Mouse (Mus musculus): ENCODE results near the gene S100a10. TPM values are rescaled to one million over a fixed set of nuclear protein-coding genes. Genes with fewer than 3 reads are reported as not detected.
A peak's percentile ranks its signal among the peaks of the same experiment; 100 is the strongest.
"Not testable (repeated sequence)": the region's sequence is repeated elsewhere in the genome, so short reads cannot be mapped to it uniquely, and the experiment has no call there.

S100a10 gene
- polyA plus RNA-seq, 1 experiment from 2014 or later = 48.9 TPM

DNA sequence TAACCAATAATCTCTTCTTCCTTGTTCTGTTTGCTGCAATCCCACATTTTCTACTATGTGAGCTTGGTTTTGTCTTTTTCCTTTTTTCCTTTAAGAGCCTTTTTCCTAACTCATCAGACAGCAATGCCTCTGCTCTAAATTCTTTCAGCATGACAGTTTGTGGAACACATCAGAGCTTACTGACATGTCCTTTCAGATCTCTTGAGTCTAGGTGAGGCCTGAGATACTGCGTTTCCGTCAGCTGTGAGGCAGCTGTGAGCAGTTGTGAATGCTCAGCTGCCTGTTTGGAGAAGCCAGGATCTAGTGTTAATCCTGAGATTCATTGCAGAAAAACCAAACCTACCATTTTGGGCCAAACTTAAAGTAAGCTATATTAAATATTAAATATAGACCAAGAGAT, 16.4 kb upstream of the S100a10 start:
- H3K4me2 ChIP-seq (ENCODE audit: low read depth, low read length) = no peak overlapping the region
- H3K9me3 ChIP-seq (replicated peaks; ENCODE audit: control insufficient read depth, low read length) = no peaks in the 10 kb centered on the region
- no peak overlapping the region for H3K4me3 ChIP-seq (ENCODE audit: low read depth, low read length)
- no peak overlapping the region for H3K27ac ChIP-seq (ENCODE audit: low read length)
- 74% methylated on average over 2 of the region's 2 CpGs for WGBS (ENCODE audit: insufficient replicate concordance)
- no peak for ATAC-seq (ENCODE audit: low read depth)
- H3K4me1 ChIP-seq (ENCODE audit: control insufficient read depth, low read depth, low read length) = no peaks in the 10 kb centered on the region
- H3K36me3 ChIP-seq (ENCODE audit: control insufficient read depth, insufficient read depth) = no peaks in the 10 kb centered on the region
- no peaks in the 10 kb centered on the region for H3K27me3 ChIP-seq (ENCODE audit: control insufficient read depth, insufficient read depth, low read depth, low read length)
- no peak overlapping the region for H3K9ac ChIP-seq (ENCODE audit: low read depth, low read length)

DNA sequence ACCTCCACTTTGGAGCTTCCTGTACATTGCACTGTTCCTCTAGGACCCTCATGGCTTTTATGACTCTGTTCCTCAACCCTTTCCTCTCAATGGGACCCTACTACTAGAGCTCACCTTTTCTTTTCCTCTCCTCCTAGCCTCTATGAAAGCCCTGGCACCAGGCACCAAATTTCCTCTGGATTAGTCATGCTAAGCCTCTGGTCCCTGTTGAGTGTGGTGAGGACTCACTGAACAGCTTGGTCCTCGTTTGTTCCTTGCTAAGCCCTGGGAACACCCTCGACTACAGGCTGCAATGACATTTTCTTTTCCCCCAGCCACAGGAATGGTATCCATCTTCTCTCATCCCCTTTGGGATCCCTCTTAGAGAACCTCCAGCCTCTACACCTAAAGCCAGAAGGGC, 13.4 kb upstream of the S100a10 start:
- 36% methylated on average over 2 of the region's 2 CpGs for WGBS (ENCODE audit: insufficient replicate concordance)
- Histone ChIP-seq H3K4me1 (ENCODE audit: control insufficient read depth, low read depth, low read length) (no peaks in the 10 kb centered on the region), H3K36me3 (ENCODE audit: control insufficient read depth, insufficient read depth) (no peaks in the 10 kb centered on the region), H3K9me3 (replicated peaks; ENCODE audit: control insufficient read depth, low read length) (no peaks in the 10 kb centered on the region), H3K9ac (ENCODE audit: low read depth, low read length) (no peak overlapping the region), H3K4me2 (ENCODE audit: low read depth, low read length) (no peak overlapping the region), H3K4me3 (ENCODE audit: low read depth, low read length) (no peak overlapping the region), H3K27ac (ENCODE audit: low read length) (no peak overlapping the region), H3K27me3 (ENCODE audit: control insufficient read depth, insufficient read depth, low read depth, low read length) (no peaks in the 10 kb centered on the region)
- ATAC-seq (ENCODE audit: low read depth) = no peak

DNA sequence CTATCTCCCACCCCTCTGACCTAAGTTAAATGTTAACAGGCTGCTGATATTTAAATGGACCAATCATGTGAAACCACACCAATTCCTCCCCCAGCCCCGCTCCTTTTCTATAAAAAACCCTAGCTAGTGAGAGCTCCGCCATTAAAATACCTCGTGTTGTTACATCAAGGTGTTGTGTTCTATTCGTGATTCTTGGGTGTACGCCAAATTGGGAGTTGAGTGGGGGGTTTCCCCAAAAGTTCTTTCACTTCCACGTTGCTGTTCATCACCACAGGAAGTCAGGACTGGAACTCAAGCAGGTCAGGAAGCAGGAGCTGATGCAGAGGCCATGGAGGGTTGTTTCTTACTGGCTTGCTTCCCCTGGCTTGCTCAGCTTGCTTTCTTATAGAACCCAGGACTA, 10.7 kb upstream of the S100a10 start:
- H3K9me3 ChIP-seq (replicated peaks; ENCODE audit: control insufficient read depth, low read length); H3K4me1 ChIP-seq (ENCODE audit: control insufficient read depth, low read depth, low read length); H3K36me3 ChIP-seq (ENCODE audit: control insufficient read depth, insufficient read depth); H3K27ac ChIP-seq (ENCODE audit: low read length); H3K9ac ChIP-seq (ENCODE audit: low read depth, low read length); ATAC-seq (ENCODE audit: low read depth); H3K27me3 ChIP-seq (ENCODE audit: control insufficient read depth, insufficient read depth, low read depth, low read length); H3K4me3 ChIP-seq (ENCODE audit: low read depth, low read length); H3K4me2 ChIP-seq (ENCODE audit: low read depth, low read length): not testable (repeated sequence)
- WGBS (ENCODE audit: insufficient replicate concordance) = 53% methylated on average over 6 of the region's 6 CpGs

DNA sequence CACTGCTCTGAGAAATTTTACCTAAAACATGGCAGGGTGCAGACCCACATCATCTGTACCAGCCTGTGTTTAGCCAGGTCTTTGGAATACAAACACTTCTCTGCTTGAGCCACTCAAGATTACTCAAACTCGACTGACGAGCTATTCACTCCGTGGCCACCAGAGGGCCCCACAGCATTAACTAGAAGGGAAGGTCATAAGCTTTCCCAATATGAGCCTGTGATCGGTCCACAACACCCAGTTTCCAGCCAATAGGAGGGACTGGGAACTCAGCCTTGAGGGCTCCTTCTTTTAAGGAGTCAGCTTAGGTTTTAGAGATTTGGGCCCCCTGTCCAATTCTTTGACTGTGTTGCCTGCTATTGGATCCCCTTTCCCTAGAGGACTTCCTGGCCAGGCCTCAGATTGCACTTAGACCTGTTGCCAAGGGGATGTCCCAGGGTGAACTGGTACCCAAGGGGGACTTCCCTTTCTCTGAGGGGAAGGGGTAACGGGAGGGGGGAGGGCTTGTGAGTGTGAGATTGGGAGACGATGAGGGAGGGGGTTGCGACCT, 7.7 kb upstream of the S100a10 start:
- H3K4me1 ChIP-seq (ENCODE audit: control insufficient read depth, low read depth, low read length) = no peaks in the 10 kb centered on the region
- H3K9me3 ChIP-seq (replicated peaks; ENCODE audit: control insufficient read depth, low read length) = no peaks in the 10 kb centered on the region
- H3K27me3 ChIP-seq (ENCODE audit: control insufficient read depth, insufficient read depth, low read depth, low read length) = no peaks in the 10 kb centered on the region
- no peak overlapping the region for H3K27ac ChIP-seq (ENCODE audit: low read length)
- no peaks in the 10 kb centered on the region for H3K36me3 ChIP-seq (ENCODE audit: control insufficient read depth, insufficient read depth)
- H3K4me2 ChIP-seq (ENCODE audit: low read depth, low read length) = no peak overlapping the region
- no peak overlapping the region for H3K4me3 ChIP-seq (ENCODE audit: low read depth, low read length)
- WGBS (ENCODE audit: insufficient replicate concordance) = 22% methylated on average over 7 of the region's 7 CpGs
- H3K9ac ChIP-seq (ENCODE audit: low read depth, low read length) = no peak overlapping the region
- ATAC-seq (ENCODE audit: low read depth) = peak; percentile 45; the same call in 1 of the 2 replicates

DNA sequence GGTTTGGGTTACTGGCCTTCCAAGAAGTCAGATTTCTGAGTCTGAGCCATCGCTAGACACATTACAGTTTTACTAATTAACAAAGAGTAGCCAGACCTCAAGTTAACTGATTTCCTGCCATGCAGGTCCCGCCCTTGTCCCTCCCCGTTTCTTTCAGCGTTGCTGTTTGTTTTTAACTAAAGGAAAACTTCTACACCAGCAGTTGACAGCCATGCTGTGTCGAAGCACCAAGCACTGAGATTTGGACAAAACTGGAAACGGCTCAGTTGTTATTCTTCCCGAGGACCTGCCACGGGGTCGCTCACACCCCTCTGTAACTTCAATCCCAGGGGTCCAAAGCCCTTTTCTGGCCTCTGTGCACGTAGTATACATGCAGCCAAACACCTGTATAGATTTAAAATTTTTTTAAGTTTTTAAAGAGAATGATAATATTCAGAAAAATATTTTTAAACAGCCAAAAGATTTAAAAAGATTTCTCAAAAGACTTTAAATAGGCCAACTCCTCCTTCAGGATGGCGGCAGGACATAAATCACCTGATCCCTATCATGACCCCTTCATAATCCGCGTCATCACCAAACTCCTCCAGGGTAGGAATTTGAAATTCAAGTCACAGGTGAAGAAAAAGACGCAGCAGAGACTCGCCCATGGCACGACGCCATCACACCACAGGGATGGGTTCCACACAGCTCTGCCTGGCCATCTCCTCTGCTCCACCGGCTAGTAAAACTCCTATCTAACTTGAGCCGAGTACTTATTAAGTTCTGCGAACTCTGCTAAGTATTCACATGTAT, 6.9 kb upstream of the S100a10 start:
- Histone ChIP-seq H3K9ac (ENCODE audit: low read depth, low read length) (no peak overlapping the region), H3K27ac (ENCODE audit: low read length) (no peak overlapping the region), H3K4me3 (ENCODE audit: low read depth, low read length) (no peak overlapping the region), H3K4me2 (ENCODE audit: low read depth, low read length) (no peak overlapping the region), H3K27me3 (ENCODE audit: control insufficient read depth, insufficient read depth, low read depth, low read length) (no peaks in the 10 kb centered on the region), H3K9me3 (replicated peaks; ENCODE audit: control insufficient read depth, low read length) (no peaks in the 10 kb centered on the region), H3K4me1 (ENCODE audit: control insufficient read depth, low read depth, low read length) (no peaks in the 10 kb centered on the region; the same call in 1 of the 2 replicates), H3K36me3 (ENCODE audit: control insufficient read depth, insufficient read depth) (no peaks in the 10 kb centered on the region)
- WGBS (ENCODE audit: insufficient replicate concordance) = 47% methylated on average over 20 of the region's 20 CpGs
- ATAC-seq (ENCODE audit: low read depth) = no peak

DNA sequence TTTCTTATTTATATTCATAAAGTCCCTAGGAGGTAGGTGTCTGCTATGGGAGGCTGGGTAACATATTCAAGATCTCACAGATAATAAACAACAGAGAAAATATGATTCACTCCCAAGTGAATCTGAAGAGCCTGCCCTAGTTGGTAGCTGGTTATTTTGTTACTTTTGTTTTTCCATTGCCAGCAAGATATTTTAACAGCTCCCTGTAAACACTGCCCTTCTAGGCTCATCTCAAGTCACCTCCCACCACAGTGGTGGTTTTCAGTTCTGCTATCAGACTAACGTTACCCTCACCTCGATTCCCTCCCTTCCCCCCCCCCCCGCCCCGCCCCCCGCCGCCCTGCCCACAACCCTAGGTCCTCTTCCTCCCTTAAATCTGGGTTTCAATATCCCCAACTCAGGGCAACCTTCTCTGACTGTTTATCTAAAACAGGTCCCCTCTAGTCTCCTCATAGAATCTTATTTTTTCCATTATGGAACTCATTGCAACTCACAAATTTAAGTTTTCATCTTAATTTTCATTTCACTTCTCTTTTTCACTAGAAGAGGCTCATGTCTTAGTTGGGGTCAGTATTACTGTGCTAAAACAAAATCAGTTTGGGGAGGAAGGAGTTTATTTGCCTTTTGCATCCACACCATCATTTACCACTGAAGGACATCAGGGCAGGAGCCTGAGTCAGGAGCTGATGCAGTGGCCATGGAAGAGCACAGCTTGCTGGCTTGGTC, 6.2 kb upstream of the S100a10 start:
- ATAC-seq (ENCODE audit: low read depth) = no peak
- Histone ChIP-seq H3K9me3 (replicated peaks; ENCODE audit: control insufficient read depth, low read length) (no peaks in the 10 kb centered on the region), H3K27ac (ENCODE audit: low read length) (no peak overlapping the region), H3K4me1 (ENCODE audit: control insufficient read depth, low read depth, low read length) (no peaks in the 10 kb centered on the region; the same call in 1 of the 2 replicates), H3K4me2 (ENCODE audit: low read depth, low read length) (no peak overlapping the region), H3K27me3 (ENCODE audit: control insufficient read depth, insufficient read depth, low read depth, low read length) (no peaks in the 10 kb centered on the region), H3K36me3 (ENCODE audit: control insufficient read depth, insufficient read depth) (no peaks in the 10 kb centered on the region), H3K4me3 (ENCODE audit: low read depth, low read length) (no peak overlapping the region), H3K9ac (ENCODE audit: low read depth, low read length) (no peak overlapping the region)
- 29% methylated on average over 1 of the region's 6 CpGs for WGBS (ENCODE audit: insufficient replicate concordance)

DNA sequence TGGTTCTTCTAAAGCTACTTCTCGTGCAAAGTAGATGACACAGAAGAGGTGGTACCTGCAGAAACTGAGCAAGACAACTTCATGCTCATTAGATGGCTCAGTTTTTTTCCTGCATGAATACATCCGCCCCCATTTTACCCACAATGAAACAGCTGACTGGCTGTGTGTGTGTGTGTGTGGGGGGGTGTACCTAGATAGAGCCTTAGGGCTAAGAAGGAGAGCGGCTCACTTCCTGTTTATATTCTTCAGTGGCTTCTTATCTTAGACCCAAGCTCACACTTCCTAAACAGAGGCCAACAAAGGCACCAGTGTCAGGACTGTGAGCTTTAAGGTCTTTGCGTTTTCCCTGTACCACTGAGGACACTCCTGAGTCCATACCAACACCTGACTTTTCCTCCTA, 4.9 kb upstream of the S100a10 start:
- Histone ChIP-seq H3K4me1 (ENCODE audit: control insufficient read depth, low read depth, low read length) (no peaks in the 10 kb centered on the region; the same call in 1 of the 2 replicates), H3K9me3 (replicated peaks; ENCODE audit: control insufficient read depth, low read length) (no peaks in the 10 kb centered on the region), H3K4me2 (ENCODE audit: low read depth, low read length) (no peak overlapping the region), H3K36me3 (ENCODE audit: control insufficient read depth, insufficient read depth) (no peaks in the 10 kb centered on the region), H3K4me3 (ENCODE audit: low read depth, low read length) (no peak overlapping the region), H3K9ac (ENCODE audit: low read depth, low read length) (no peak overlapping the region), H3K27ac (ENCODE audit: low read length) (no peak overlapping the region), H3K27me3 (ENCODE audit: control insufficient read depth, insufficient read depth, low read depth, low read length) (no peaks in the 10 kb centered on the region)
- 14% methylated on average over 4 of the region's 4 CpGs for WGBS (ENCODE audit: insufficient replicate concordance)
- ATAC-seq (ENCODE audit: low read depth) = no peak

DNA sequence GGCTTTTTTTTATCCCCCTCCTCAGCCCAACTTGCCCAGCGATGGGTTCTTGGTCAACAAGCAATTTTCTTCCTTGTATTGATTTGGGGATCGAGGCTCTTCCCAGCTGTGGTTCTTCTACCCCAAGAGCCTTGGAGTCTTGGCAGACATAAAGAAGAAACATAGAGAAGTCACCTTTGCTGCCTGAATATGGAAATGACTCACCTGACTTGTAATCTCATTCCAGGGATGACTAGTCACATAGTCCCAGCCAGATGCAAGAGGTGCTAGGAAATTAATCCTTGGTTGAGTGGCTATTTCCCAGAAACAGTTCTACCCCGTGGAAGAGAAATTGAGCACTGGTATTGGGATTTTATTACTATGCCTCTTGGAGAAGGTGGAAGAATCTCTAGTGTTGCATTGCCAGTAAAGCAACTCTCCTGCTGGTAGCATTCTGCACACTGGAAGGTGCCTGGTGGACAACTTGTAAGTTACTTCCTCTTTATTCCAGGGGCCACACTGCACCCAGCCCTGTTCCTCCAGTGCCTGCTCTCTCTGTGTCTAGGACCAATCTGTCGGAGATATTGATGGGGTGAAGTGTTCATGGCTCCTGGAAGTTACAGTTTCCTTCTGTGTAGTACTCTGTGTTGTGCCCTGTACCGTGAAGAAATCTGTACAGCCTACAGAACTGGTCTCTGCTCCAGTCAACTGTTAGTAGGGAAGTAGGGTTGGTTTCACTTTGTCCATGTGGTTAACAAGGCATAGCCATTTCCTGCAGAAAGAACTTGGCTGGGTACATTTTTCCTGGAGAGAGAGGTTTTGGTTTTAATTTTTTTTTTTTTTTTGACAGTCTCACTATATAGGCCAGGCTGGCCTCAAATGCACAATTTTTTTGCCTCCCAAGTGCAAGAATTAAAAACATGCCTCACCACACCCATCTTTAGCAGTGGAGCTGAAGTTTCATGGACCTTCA, 2.7 kb upstream of the S100a10 start:
- ATAC-seq (ENCODE audit: low read depth) = no peak
- Histone ChIP-seq H3K9ac (ENCODE audit: low read depth, low read length) (no peak overlapping the region), H3K4me2 (ENCODE audit: low read depth, low read length) (0 out of 2 replicates have a peak overlapping the region, but pooled peaks have one; percentile 13), H3K27me3 (ENCODE audit: control insufficient read depth, insufficient read depth, low read depth, low read length) (no peaks in the 10 kb centered on the region), H3K4me1 (ENCODE audit: control insufficient read depth, low read depth, low read length) (no peaks in the 10 kb centered on the region; the same call in 1 of the 2 replicates), H3K36me3 (ENCODE audit: control insufficient read depth, insufficient read depth) (no peaks in the 10 kb centered on the region), H3K4me3 (ENCODE audit: low read depth, low read length) (no peak overlapping the region), H3K27ac (ENCODE audit: low read length) (no peak overlapping the region; the same call in 1 of the 2 replicates), H3K9me3 (replicated peaks; ENCODE audit: control insufficient read depth, low read length) (no peaks in the 10 kb centered on the region)
- 36% methylated on average over 5 of the region's 5 CpGs for WGBS (ENCODE audit: insufficient replicate concordance)
